22 mouse cellular contexts compared by ENCODE assay signal in the genomic region with DNA sequence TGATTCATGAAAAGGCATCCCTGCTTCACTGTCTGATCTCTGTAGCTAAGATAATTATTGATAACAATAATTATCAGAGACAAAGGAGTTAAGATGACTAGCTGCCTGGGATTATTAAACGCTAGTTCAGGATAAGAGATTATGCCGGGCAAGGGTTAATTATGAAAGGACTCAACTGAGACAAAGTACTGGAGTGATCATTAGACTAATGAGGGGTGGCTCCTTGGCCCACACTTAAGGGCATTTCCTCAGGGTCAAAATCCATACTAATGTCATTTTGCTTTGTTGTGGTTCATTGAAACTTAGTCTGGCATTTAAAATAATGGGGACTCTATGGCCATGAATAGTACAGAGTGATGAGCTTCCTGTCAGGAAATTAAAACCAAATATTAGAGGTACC.
"Had no signal": no experiment of that assay in that cellular context is flagged by ENCODE, and none has a peak within 500 bp of the region (broad histone marks: within the 10 kb centered on the region; RNA-seq: fewer than 3 reads in every experiment).

No protein-coding gene starts in this region.

- ATAC-seq: liver, postnatal 0 days; lung, postnatal 0 days; midbrain, embryonic 16.5 days had no signal

- H3K27ac ChIP-seq: liver, embryonic 15.5 days; lung, embryonic 15.5 days; macrophage; midbrain, embryonic 12.5 days; neural tube, embryonic 13.5 days; neural tube, embryonic 15.5 days had no signal

- H3K27me3 ChIP-seq: liver, embryonic 15.5 days; lung, embryonic 15.5 days; megakaryocyte, embryonic 14.5 days; midbrain, embryonic 12.5 days; neural tube, embryonic 13.5 days; neural tube, embryonic 15.5 days had no signal

- H3K36me3 ChIP-seq: liver, embryonic 15.5 days; lung, embryonic 15.5 days; midbrain, embryonic 12.5 days; neural tube, embryonic 13.5 days; neural tube, embryonic 15.5 days had no signal

- H3K4me2 ChIP-seq: liver, embryonic 15.5 days; lung, embryonic 15.5 days; midbrain, embryonic 12.5 days; neural tube, embryonic 13.5 days; neural tube, embryonic 15.5 days had no signal

- H3K4me3 ChIP-seq: liver, embryonic 15.5 days; lung, embryonic 15.5 days; megakaryocyte, embryonic 14.5 days; midbrain, embryonic 12.5 days; myocyte; neural tube, embryonic 13.5 days; neural tube, embryonic 15.5 days had no signal

- DNase-seq: liver, postnatal 0 days; lung, adult 2 months; lung, postnatal 14 days; lung, postnatal 36 days; midbrain, embryonic 14.5 days; right cerebral cortex, adult 18-20 months; right cerebral cortex, postnatal 25 days; right cerebral cortex, postnatal 4 days; spleen, adult 18-20 months; thymus, adult 18-20 months; thymus, postnatal 25 days; thymus, postnatal 4 days had no signal

- H3K4me1 ChIP-seq: liver, embryonic 15.5 days; lung, embryonic 15.5 days; megakaryocyte, embryonic 14.5 days; midbrain, embryonic 12.5 days; neural tube, embryonic 13.5 days; neural tube, embryonic 15.5 days had no signal

- H3K9ac ChIP-seq: liver, embryonic 15.5 days; liver, postnatal 0 days; lung, embryonic 15.5 days; midbrain, embryonic 12.5 days; neural tube, embryonic 13.5 days; neural tube, embryonic 15.5 days had no signal

- H3K9me3 ChIP-seq: liver, embryonic 15.5 days; lung, embryonic 15.5 days; megakaryocyte, embryonic 14.5 days; midbrain, embryonic 12.5 days; neural tube, embryonic 13.5 days; neural tube, embryonic 15.5 days had no signal
